Mouse (Mus musculus) heart, embryonic 15.5 days (tissue): ENCODE measurements at regions not wholly inside any gene's neighbourhood (a gene's known extent, or its start where the extent isn't known, plus 50 kb on each side); places are given as distances from the start of the nearest gene placed in this dataset.

ENCODE experiments used
- ATAC-seq: fragments of 200-750 bp; cut with Nextera tagmentation; replicated peaks from 2 replicates; pipeline ENCODE4 v1.8.0; 2017; ENCODE audit warnings: low read depth, moderate TSS enrichment; ENCODE audit not compliant: insufficient number of reproducible peaks, insufficient read depth, low FRiP score
- H3K27ac ChIP-seq: fragments of 300-500 bp; sonication (generic); 2 replicates; pipeline ENCODE4 v1.5.1; 2015; ENCODE audit warnings: mild to moderate bottlenecking, inconsistent platforms
- H3K27me3 ChIP-seq: fragments of 300-500 bp; sonication (generic); 2 replicates; pipeline ENCODE4 v1.6.1; 2015; ENCODE audit warnings: inconsistent platforms
- H3K36me3 ChIP-seq: fragments of 300-500 bp; sonication (generic); 2 replicates; pipeline ENCODE4 v1.6.1; 2015; ENCODE audit warnings: mild to moderate bottlenecking, inconsistent platforms
- H3K4me1 ChIP-seq: fragments of 300-500 bp; sonication (generic); replicated peaks from 2 replicates; pipeline ENCODE4 v1.6.1; 2015; ENCODE audit warnings: inconsistent platforms
- H3K4me2 ChIP-seq: fragments of 300-500 bp; sonication (generic); 2 replicates; pipeline ENCODE4 v1.6.1; 2015; ENCODE audit warnings: inconsistent platforms, mild to moderate bottlenecking, moderate library complexity
- H3K4me3 ChIP-seq: fragments of 300-500 bp; sonication (generic); 2 replicates; pipeline ENCODE4 v1.5.1; 2015; ENCODE audit warnings: mild to moderate bottlenecking, inconsistent platforms
- H3K9ac ChIP-seq: fragments of 300-500 bp; sonication (generic); 2 replicates; pipeline ENCODE4 v1.6.1; 2015; ENCODE audit warnings: mild to moderate bottlenecking, inconsistent platforms
- H3K9me3 ChIP-seq: fragments of 300-500 bp; sonication (generic); replicated peaks from 2 replicates; pipeline ENCODE4 v1.6.1; 2016; ENCODE audit warnings: inconsistent platforms
- WGBS: fragments of 180-500 bp; shearing (Covaris S2); methylation state at CpG from one replicate; pipeline ENCODE4 v1.1.7; 2015; ENCODE audit warnings: mixed read lengths; 5-methylcytosine and 5-hydroxymethylcytosine counted together

DNA sequence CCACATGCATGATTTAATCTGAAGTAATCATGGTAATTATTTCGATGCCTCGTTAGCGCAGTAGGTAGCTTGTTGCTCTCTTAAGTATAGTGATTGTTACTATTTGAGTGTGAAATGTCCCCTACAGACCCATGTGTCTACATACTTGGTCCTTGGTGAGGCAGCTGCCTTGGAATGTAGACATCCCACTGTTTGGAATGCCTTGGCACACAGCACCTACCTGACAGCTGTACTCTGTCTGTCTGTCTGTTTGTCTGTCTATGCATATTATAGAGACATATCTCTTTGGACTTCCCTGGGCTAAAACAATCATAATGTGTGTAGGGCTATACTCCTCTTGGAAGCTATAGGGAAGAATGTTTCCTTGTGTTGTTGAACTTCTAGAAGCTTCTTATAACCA lies 83.7 kb upstream of the Runx3 start:
- no peaks in the 10 kb centered on the region for H3K9me3 ChIP-seq
- no peak overlapping the region for H3K4me3 ChIP-seq
- H3K4me1 ChIP-seq: peaks cover 4% of the 10 kb centered on the region; the same call in 1 of the 2 replicates
- 85% methylated on average over 3 of the region's 3 CpGs for WGBS
- no peaks in the 10 kb centered on the region for H3K36me3 ChIP-seq
- H3K27me3 ChIP-seq: no peaks in the 10 kb centered on the region
- no peak overlapping the region for H3K27ac ChIP-seq
- no peak for ATAC-seq
- H3K4me2 ChIP-seq: no peak overlapping the region
- H3K9ac ChIP-seq: no peak overlapping the region

DNA sequence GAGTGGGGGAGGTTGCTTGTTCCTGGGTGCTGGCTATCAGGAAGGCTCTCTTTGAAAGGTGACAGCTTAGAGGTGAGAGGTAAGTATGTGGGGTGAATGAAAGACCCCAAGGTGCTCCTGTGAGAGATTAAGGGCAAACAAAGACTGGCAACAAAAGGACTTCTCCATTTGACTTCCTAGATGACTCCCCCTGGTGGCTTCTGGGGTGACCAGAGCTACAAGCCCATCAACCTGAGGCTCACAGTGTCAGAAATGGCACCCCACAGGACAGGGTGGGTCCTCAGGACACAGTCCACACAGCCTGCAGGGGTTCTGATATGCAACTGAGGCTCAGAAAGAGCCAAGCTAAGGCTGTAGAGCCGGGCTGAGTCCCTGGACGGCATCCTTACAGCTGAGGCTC lies 81.2 kb upstream of the Runx3 start:
- Histone ChIP-seq H3K27ac (no peak overlapping the region), H3K27me3 (no peaks in the 10 kb centered on the region), H3K4me1 (no peaks in the 10 kb centered on the region), H3K36me3 (no peaks in the 10 kb centered on the region), H3K4me2 (no peak overlapping the region), H3K4me3 (no peak overlapping the region), H3K9me3 (no peaks in the 10 kb centered on the region), H3K9ac (no peak overlapping the region)
- no peak for ATAC-seq
- WGBS: 81% methylated on average over 2 of the region's 2 CpGs

DNA sequence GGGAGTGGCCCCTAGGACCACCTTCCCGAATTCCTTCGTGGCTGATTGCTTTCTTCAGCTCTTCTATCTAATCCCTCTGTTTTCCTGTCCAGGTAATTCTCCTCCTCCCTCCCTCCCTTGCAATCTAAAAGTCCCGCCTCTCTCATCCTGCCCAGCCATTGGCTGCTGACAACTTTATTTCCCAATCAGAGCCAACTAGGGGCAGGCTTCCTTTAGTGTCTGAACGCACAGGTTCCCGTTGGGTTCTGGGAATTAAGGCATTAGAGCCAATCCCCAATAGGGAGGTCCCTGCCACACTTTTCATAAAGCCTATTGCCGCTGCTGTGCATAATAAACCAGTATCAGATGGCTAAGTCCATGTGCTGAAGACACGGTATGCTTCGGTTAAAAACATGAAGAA lies 78.5 kb upstream of the Runx3 start:
- ATAC-seq: no peak
- no peak overlapping the region for H3K4me2 ChIP-seq
- no peak overlapping the region for H3K9ac ChIP-seq
- H3K36me3 ChIP-seq: no peaks in the 10 kb centered on the region
- 49% methylated on average over 8 of the region's 8 CpGs for WGBS
- no peak overlapping the region for H3K4me3 ChIP-seq
- no peaks in the 10 kb centered on the region for H3K9me3 ChIP-seq
- no peaks in the 10 kb centered on the region for H3K4me1 ChIP-seq
- no peak overlapping the region for H3K27ac ChIP-seq
- no peaks in the 10 kb centered on the region for H3K27me3 ChIP-seq

DNA sequence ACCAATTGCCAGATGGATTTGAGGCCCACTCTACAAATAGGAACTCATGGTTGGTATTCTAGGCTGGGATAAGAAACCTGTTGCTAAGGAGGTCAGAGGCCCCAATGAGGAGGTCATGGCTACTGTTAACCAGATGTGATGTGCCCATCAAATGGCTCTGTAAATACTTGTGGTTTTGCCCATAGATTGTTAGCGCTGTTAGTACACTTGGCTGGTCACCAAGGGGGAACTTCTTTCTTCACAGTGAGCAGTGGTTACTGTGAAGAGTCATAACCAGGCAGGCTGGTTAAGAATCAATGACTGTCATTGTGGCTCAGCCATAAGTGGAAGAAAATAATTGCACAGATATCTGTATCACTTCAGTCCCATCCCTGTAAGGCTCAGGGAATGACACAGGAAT lies 78.0 kb upstream of the Runx3 start:
- H3K27me3 ChIP-seq: no peaks in the 10 kb centered on the region
- no peaks in the 10 kb centered on the region for H3K36me3 ChIP-seq
- no peak overlapping the region for H3K4me3 ChIP-seq
- H3K9me3 ChIP-seq: no peaks in the 10 kb centered on the region
- no peak overlapping the region for H3K4me2 ChIP-seq
- H3K27ac ChIP-seq: no peak overlapping the region
- H3K9ac ChIP-seq: no peak overlapping the region
- H3K4me1 ChIP-seq: no peaks in the 10 kb centered on the region
- no peak for ATAC-seq
- 84% methylated on average over 1 of the region's 1 CpGs for WGBS

DNA sequence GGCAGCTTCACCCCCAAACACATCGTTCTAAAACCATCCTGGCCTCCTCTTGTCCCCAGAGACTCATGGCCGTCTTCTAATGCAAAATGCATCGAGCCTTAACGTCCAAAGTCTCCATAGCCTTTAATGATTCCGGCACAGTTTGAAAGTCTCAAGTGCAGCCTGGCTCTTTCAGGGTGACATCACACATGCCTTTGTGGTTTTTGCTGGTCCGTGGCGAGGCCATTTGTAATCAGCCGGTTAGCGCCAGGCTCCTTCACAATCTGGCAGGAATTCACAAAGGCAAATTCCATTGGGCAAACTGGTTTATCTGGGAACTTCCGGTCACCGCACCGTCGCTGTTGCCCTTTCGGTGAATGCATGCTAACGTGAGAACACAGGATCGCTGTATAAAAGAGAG lies 75.4 kb upstream of the Runx3 start:
- ATAC-seq: no peak
- Histone ChIP-seq H3K4me1 (no peaks in the 10 kb centered on the region), H3K27ac (no peak overlapping the region), H3K4me3 (no peak overlapping the region), H3K36me3 (no peaks in the 10 kb centered on the region), H3K4me2 (no peak overlapping the region), H3K27me3 (no peaks in the 10 kb centered on the region), H3K9me3 (no peaks in the 10 kb centered on the region), H3K9ac (no peak overlapping the region)
- WGBS: 46% methylated on average over 16 of the region's 16 CpGs

DNA sequence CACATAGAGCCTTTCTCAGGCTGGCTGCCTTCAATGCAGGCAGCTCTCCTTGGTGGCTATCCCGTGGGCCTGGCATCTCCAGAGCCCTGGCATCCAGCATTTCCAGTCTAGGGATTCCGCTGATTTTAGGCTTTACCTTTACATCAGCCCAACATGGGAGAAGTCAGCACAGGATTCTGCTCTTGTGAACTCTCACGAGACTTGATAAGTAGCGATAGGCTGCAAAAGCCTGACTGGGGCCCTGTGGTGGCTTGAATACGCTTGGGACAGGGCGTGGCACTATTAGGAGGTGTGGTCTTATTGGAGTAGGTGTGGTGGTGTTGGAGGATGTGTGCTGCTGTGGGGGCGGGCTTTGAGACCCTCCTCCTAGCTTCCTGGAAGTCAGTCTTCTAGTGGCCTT lies 73.8 kb upstream of the Runx3 start:
- no peak overlapping the region for H3K9ac ChIP-seq
- no peak overlapping the region for H3K4me3 ChIP-seq
- ATAC-seq: no peak
- no peaks in the 10 kb centered on the region for H3K4me1 ChIP-seq
- H3K36me3 ChIP-seq: no peaks in the 10 kb centered on the region
- no peak overlapping the region for H3K27ac ChIP-seq
- no peaks in the 10 kb centered on the region for H3K9me3 ChIP-seq
- H3K4me2 ChIP-seq: no peak overlapping the region
- WGBS: 73% methylated on average over 7 of the region's 7 CpGs
- peaks cover 3% of the 10 kb centered on the region; the same call in 1 of the 2 replicates for H3K27me3 ChIP-seq

DNA sequence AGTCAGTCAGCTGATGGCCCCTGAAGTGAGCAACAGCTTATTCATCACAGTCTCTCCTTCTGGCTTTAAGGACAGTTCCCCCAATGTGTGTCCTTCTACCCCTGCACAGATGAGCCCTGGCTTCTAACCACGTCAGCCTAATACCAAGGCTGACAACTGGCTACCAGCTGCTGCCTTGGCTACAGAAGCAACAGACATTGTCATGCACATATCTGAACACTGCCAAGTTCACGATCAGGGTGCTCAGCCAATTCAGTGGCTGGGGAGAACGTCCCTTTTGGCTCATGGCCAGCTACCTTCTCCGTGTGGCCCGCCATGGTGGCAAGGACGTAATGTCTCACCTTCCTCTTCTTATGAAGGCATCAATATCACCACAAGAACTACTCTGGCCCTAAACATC lies 73.2 kb upstream of the Runx3 start:
- Histone ChIP-seq H3K27ac (no peak overlapping the region), H3K27me3 (peaks cover 3% of the 10 kb centered on the region; the same call in 1 of the 2 replicates), H3K9me3 (no peaks in the 10 kb centered on the region), H3K4me1 (no peaks in the 10 kb centered on the region), H3K9ac (no peak overlapping the region), H3K4me3 (no peak overlapping the region), H3K4me2 (no peak overlapping the region), H3K36me3 (no peaks in the 10 kb centered on the region)
- no peak for ATAC-seq
- WGBS: 52% methylated on average over 6 of the region's 6 CpGs

DNA sequence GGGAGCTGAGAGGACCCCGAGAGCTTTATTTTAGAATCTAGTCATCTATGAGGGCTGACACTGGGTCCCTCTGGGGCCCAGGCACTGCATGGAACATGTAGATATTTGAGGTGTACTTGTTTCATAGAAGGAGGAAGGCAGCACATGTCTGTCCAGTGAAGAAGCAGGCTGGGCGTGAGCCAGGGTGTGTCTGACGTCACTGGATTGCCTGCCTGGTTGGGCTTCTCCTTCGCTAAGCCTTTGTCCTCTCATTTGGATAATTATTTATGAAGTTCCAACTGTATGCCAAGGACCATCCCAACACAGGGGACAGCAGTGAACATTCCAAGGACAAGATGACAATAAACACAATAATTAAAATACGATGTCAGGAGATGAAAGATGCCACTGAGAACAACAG lies 72.7 kb upstream of the Runx3 start:
- H3K36me3 ChIP-seq: no peaks in the 10 kb centered on the region
- H3K27me3 ChIP-seq: peaks cover 3% of the 10 kb centered on the region; the same call in 1 of the 2 replicates
- no peak overlapping the region for H3K9ac ChIP-seq
- H3K9me3 ChIP-seq: no peaks in the 10 kb centered on the region
- H3K4me1 ChIP-seq: no peaks in the 10 kb centered on the region
- H3K4me2 ChIP-seq: no peak overlapping the region
- H3K27ac ChIP-seq: no peak overlapping the region
- 61% methylated on average over 5 of the region's 5 CpGs for WGBS
- no peak overlapping the region for H3K4me3 ChIP-seq
- no peak for ATAC-seq

DNA sequence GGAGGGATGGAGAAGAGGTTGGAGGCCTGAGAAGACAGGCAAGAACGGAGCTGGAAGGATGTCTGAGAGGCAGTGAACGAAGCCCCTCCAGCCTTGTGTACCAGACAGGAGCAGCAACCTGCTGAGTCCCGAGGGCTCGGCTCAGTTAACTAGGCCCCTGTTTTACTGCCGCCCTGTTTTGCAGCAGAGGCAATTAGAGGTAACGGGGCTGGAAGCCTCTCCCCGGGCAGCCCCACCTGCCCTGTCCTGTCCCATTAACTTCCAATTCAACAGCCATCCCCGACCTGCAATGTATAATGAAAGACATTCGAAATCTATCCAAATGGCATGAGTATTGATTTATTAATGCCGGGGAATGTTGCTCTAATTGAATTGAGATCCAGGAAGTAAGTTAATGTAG lies 70.5 kb upstream of the Runx3 start:
- ATAC-seq: no peak
- 76% methylated on average over 10 of the region's 10 CpGs for WGBS
- Histone ChIP-seq H3K36me3 (no peaks in the 10 kb centered on the region), H3K27me3 (peaks cover 3% of the 10 kb centered on the region; the same call in 1 of the 2 replicates), H3K4me1 (no peaks in the 10 kb centered on the region; the same call in 1 of the 2 replicates), H3K9ac (no peak overlapping the region), H3K4me2 (no peak overlapping the region), H3K4me3 (no peak overlapping the region), H3K27ac (no peak overlapping the region), H3K9me3 (no peaks in the 10 kb centered on the region)

DNA sequence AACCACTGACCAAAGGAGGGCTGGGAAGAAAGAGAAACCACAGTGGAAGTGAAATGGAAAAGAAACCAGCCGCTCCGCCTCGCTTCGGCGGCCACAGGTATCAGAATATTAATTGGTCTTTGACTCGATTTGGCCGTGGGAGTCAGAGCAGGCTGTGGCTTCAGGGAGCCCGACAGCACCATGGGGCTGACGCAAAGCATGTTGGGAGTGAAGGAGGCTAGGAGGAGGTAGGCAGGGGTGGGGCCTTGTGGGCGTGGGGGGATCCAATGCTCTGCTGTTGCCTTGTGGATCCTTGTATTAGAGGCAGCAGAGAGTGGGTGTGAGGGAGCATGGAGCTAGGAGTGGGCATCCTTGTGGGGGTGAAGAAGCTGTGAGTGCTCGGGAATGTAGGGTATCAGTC lies 69.0 kb upstream of the Runx3 start:
- Histone ChIP-seq H3K36me3 (no peaks in the 10 kb centered on the region), H3K27me3 (peaks cover 3% of the 10 kb centered on the region; the same call in 1 of the 2 replicates), H3K9ac (no peak overlapping the region), H3K4me2 (no peak overlapping the region), H3K9me3 (no peaks in the 10 kb centered on the region), H3K4me3 (no peak overlapping the region), H3K4me1 (no peaks in the 10 kb centered on the region; the same call in 1 of the 2 replicates), H3K27ac (no peak overlapping the region)
- ATAC-seq: no peak
- 71% methylated on average over 11 of the region's 11 CpGs for WGBS

DNA sequence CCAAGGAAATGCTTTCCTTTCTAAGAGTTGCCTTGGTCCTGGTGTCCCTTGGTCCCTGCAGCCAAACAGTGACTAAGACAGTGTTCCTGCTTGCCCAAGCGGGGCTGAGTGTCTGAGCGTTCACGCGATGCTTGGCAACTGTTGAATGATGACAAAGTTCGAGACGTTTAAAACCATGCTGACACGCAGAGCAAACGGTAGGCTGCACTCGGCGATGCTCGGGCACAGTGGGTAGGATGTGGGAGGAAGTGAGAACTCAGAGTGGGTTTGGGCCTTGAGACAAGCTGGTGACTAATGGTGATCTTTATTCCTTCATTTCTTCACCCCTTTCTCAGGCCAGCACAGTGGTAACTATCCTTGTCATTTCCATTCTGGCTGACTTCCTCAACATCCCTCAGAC lies 66.9 kb upstream of the Runx3 start:
- no peak for ATAC-seq
- H3K27me3 ChIP-seq: peaks cover 3% of the 10 kb centered on the region; the same call in 1 of the 2 replicates
- no peaks in the 10 kb centered on the region; the same call in 1 of the 2 replicates for H3K4me1 ChIP-seq
- H3K9ac ChIP-seq: no peak overlapping the region
- H3K4me2 ChIP-seq: no peak overlapping the region
- no peak overlapping the region for H3K27ac ChIP-seq
- no peaks in the 10 kb centered on the region for H3K36me3 ChIP-seq
- 91% methylated on average over 11 of the region's 11 CpGs for WGBS
- H3K4me3 ChIP-seq: no peak overlapping the region
- H3K9me3 ChIP-seq: no peaks in the 10 kb centered on the region

DNA sequence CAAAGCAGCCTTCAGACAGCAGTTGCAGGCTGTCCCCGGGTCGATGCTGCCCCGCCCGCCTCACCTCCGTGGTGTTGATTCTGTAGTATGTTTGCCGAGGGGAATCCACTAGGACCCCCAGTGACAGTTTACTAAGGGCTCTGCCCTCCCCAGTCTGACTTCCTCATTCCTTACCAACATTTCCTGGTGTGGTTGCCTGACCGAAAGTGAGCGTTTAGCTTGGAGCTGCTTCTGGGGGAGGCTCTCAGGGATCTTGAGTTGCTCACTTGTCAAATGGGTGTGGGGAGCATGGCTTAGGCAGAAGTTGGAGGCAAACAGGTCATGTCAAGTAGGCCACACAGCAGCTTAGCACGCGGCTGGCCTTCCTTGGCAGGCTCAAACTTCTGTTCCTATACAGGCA lies 66.1 kb upstream of the Runx3 start:
- Histone ChIP-seq H3K4me3 (no peak overlapping the region), H3K27me3 (peaks cover 3% of the 10 kb centered on the region; the same call in 1 of the 2 replicates), H3K4me2 (no peak overlapping the region), H3K9ac (no peak overlapping the region), H3K27ac (no peak overlapping the region), H3K4me1 (no peaks in the 10 kb centered on the region; the same call in 1 of the 2 replicates), H3K9me3 (no peaks in the 10 kb centered on the region), H3K36me3 (no peaks in the 10 kb centered on the region)
- no peak for ATAC-seq
- WGBS: 63% methylated on average over 10 of the region's 10 CpGs
